Mouse (Mus musculus) G1E (cell line): ENCODE measurements at regions not wholly inside any gene's neighbourhood (a gene's known extent, or its start where the extent isn't known, plus 50 kb on each side); places are given as distances from the start of the nearest gene placed in this dataset.

Source experiments
- CTCF ChIP-seq: IDR thresholded peaks from 2 replicates; pipeline ENCODE4 v1.5.1; 2012; ENCODE audit warnings: low read depth, low read length, inconsistent platforms, mixed read lengths
- GATA1 ChIP-seq: IDR thresholded peaks from 2 replicates; pipeline ENCODE4 v1.6.1; 2012; ENCODE audit warnings: borderline replicate concordance, low read length, inconsistent platforms, mixed read lengths
- TAL1 ChIP-seq: conservative IDR thresholded peaks from 2 replicates; pipeline ENCODE4 v1.6.1; 2012; ENCODE audit warnings: low read depth, low read length, inconsistent platforms, mixed read lengths

DNA sequence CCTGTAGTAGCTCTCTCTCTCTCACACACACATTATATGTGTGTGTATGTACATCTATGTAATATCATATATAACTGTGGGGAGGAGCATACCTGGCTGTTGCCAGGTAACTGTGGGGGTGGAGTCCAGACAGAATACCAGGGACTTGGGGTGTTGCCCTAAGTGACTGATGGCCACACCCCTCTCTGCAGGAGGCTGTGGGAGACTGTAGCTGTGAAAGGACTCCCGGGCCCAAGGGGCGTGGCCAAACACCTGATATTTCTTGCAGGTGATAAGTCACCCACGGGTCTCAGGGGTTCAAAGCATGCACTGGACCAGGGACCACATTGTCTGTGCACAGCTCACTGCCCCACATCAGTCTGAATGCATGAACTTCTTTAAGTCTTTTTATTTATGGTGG lies 297.8 kb downstream of the Zfp706 start:
- TF ChIP-seq GATA1: no peak
- TF ChIP-seq TAL1: no peak
- no peak for TF ChIP-seq CTCF
